Mouse (Mus musculus) E14TG2a.4 (cell line): ENCODE measurements around the gene Mbtd1.

Experiments
- CTCF ChIP-seq: conservative IDR thresholded peaks from 2 replicates; pipeline ENCODE4 v1.5.1; 2014; ENCODE audit warnings: low read length
- POU5F1 ChIP-seq: IDR thresholded peaks from 2 replicates; pipeline ENCODE4 v1.6.1; 2014; ENCODE audit warnings: low read length, borderline replicate concordance

- TF ChIP-seq CTCF (no peak), POU5F1 (no peak)
Measured at GRCm38 (mm10) chr11:93884068-93884467, 1.6 kb upstream of the Mbtd1 start.
